Mouse (Mus musculus): ENCODE results near the gene Kansl1l. TPM values are rescaled to one million over a fixed set of nuclear protein-coding genes. Genes with fewer than 3 reads are reported as not detected.

The Kansl1l gene
- total and polyA plus RNA-seq, 2 experiments = 1.6 to 18.5 TPM

DNA sequence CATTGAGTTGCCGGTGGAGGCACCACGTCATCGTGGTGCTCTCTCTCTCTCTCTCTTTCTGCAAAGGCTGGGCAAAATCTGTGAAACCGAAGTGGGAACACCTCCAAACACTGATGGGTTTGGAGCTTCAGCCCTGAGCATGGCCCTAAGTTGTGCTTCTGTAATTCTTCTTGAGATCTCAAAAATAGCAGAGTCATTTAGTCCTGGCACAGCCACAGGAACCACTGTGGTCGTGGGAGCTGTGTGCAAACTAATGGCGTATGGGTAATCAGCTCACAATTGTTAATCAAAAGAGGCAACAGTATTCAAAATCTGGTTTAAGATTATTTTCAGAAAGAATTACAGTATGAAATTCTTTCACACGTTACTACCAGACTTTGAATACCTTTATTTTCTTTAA lies 144.6 kb downstream of the Kansl1l start:
- no peak for DNase-seq (ENCODE audit: extremely low read depth, low read depth, low spot score)
- Histone ChIP-seq H3K27me3 (ENCODE audit: control insufficient read depth, insufficient read depth, low read length) (no peaks in the 10 kb centered on the region), H3K9ac (ENCODE audit: low read depth, low read length) (no peak overlapping the region), H3K4me3 (ENCODE audit: insufficient read depth, low read depth, low read length) (no peak overlapping the region), H3K27ac (replicated peaks; ENCODE audit: insufficient read depth, low read depth, low read length) (no peak overlapping the region), H3K79me2 (ENCODE audit: control insufficient read depth, insufficient read depth, low read length) (no peaks in the 10 kb centered on the region), H3K4me1 (ENCODE audit: control insufficient read depth, insufficient read depth, low read length) (peaks cover 5% of the 10 kb centered on the region), H3K36me3 (ENCODE audit: control insufficient read depth, insufficient read depth, low read length) (no peaks in the 10 kb centered on the region)
- 82% methylated on average over 7 of the region's 7 CpGs for WGBS
- TF ChIP-seq CTCF (IDR thresholded peaks at IDR 0.05; ENCODE audit: low read depth, low read length) (no peak), POLR2A (IDR thresholded peaks at IDR 0.05; ENCODE audit: extremely low read depth, insufficient read depth, low read length) (no peak)

DNA sequence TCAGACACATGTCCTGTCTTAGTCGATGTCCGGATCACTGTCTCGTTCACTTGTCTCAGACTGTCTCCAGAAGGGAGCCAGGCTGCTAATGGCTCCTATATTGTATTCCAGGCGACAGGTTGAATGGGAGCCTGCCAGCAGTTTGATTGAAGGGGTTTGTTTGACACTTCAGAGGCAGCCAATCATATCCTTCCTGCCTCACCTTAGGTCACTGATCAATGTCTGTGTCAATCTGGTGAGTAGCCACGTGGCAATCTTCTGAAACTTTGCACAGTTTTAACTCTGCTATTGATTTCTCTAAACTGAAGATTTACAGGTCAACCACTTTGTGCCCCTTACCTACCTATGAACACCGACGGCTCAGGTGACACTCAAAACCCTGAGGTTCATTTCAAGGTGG lies 145.9 kb downstream of the Kansl1l start:
- WGBS = 32% methylated on average over 7 of the region's 7 CpGs
- H3K36me3 ChIP-seq (ENCODE audit: control insufficient read depth, insufficient read depth, low read length) = no peaks in the 10 kb centered on the region
- no peak overlapping the region for H3K27ac ChIP-seq (replicated peaks; ENCODE audit: insufficient read depth, low read depth, low read length)
- DNase-seq (ENCODE audit: extremely low read depth, low read depth, low spot score) = peak; percentile 81
- no peak overlapping the region for H3K4me3 ChIP-seq (ENCODE audit: insufficient read depth, low read depth, low read length)
- TF ChIP-seq CTCF (IDR thresholded peaks at IDR 0.05; ENCODE audit: low read depth, low read length) (no peak), POLR2A (IDR thresholded peaks at IDR 0.05; ENCODE audit: extremely low read depth, insufficient read depth, low read length) (no peak)
- no peak overlapping the region for H3K9ac ChIP-seq (ENCODE audit: low read depth, low read length)
- no peaks in the 10 kb centered on the region for H3K27me3 ChIP-seq (ENCODE audit: control insufficient read depth, insufficient read depth, low read length)
- H3K4me1 ChIP-seq (ENCODE audit: control insufficient read depth, insufficient read depth, low read length) = peaks cover 5% of the 10 kb centered on the region
- H3K79me2 ChIP-seq (ENCODE audit: control insufficient read depth, insufficient read depth, low read length) = no peaks in the 10 kb centered on the region

Other genes starting within 250 kb of the Kansl1l start
- 24.9 and 29.4 TPM in 2 replicates for gene Rpe, start 116.7 kb downstream of the Kansl1l start, total RNA-seq (2014; rRNA removed)
- 8.6 and 12.0 TPM in 2 replicates for gene Rpe, start 116.7 kb downstream of the Kansl1l start, polyA plus RNA-seq (2012; rRNA removed)
- gene Acadl, start 45.7 kb upstream of the Kansl1l start, total RNA-seq (2014; rRNA removed) = 91.1 and 96.5 TPM in 2 replicates
- 43.1 and 47.6 TPM in 2 replicates for gene Acadl, start 45.7 kb upstream of the Kansl1l start, polyA plus RNA-seq (2012; rRNA removed)
- 0.13 and 4.5 TPM in 2 replicates for gene Myl1, start 127.8 kb upstream of the Kansl1l start, total RNA-seq (2014; rRNA removed)
- not detected in 2 replicates for gene Myl1, start 127.8 kb upstream of the Kansl1l start, polyA plus RNA-seq (2012; rRNA removed)
- 25.5 and 31.1 TPM in 2 replicates for gene Lancl1, start 221.3 kb upstream of the Kansl1l start, total RNA-seq (2014; rRNA removed)
- gene Lancl1, start 221.3 kb upstream of the Kansl1l start, polyA plus RNA-seq (2012; rRNA removed) = 29.5 and 39.2 TPM in 2 replicates